Mouse (Mus musculus) midbrain, embryonic 14.5 days (tissue): ENCODE results near the gene Ttll7. TPM values are rescaled to one million over a fixed set of nuclear protein-coding genes. Genes with fewer than 3 reads are reported as not detected.

Experiments used
- ATAC-seq: fragments of 200-750 bp; cut with Nextera tagmentation; 2 replicates; pipeline ENCODE4 v1.8.0; 2017; ENCODE audit warnings: moderate number of reproducible peaks, moderate library complexity; ENCODE audit not compliant: low FRiP score, low TSS enrichment
- DNase-seq: peaks from one replicate; pipeline ENCODE4 v3.0.0-alpha.2; 2015
- H3K27ac ChIP-seq: fragments of 300-500 bp; sonication (generic); replicated peaks from 2 replicates; pipeline ENCODE4 v1.5.1; 2014; ENCODE audit warnings: mild to moderate bottlenecking, low read depth, low read length, moderate library complexity
- H3K27me3 ChIP-seq: fragments of 300-500 bp; sonication (generic); 2 replicates; pipeline ENCODE4 v1.6.1; 2014; ENCODE audit warnings: low read length, control low read depth, mixed read lengths; ENCODE audit not compliant: control insufficient read depth, insufficient read depth
- H3K36me3 ChIP-seq: fragments of 300-500 bp; sonication (generic); 2 replicates; pipeline ENCODE4 v1.6.1; 2014; ENCODE audit warnings: low read length, control low read depth; ENCODE audit not compliant: control insufficient read depth, insufficient read depth
- H3K4me1 ChIP-seq: fragments of 300-500 bp; sonication (generic); 2 replicates; pipeline ENCODE4 v1.6.1; 2014; ENCODE audit warnings: mild to moderate bottlenecking, antibody characterized with exemption, low read length, control low read depth; ENCODE audit not compliant: control insufficient read depth, insufficient read depth
- H3K4me2 ChIP-seq: fragments of 300-500 bp; sonication (generic); 2 replicates; pipeline ENCODE4 v1.6.1; 2014; ENCODE audit warnings: mild to moderate bottlenecking, low read length, moderate library complexity
- H3K4me3 ChIP-seq: fragments of 300-500 bp; sonication (generic); replicated peaks from 2 replicates; pipeline ENCODE4 v1.5.1; 2014; ENCODE audit warnings: low read depth, low read length
- H3K9ac ChIP-seq: fragments of 300-500 bp; sonication (generic); replicated peaks from 2 replicates; pipeline ENCODE4 v1.6.1; 2014; ENCODE audit warnings: mild to moderate bottlenecking, low read length, moderate library complexity
- H3K9me3 ChIP-seq: fragments of 300-500 bp; sonication (generic); 2 replicates; pipeline ENCODE4 v1.6.1; 2016; ENCODE audit warnings: low read length, control low read depth, mixed read lengths; ENCODE audit not compliant: control insufficient read depth
- WGBS: fragments of 180-500 bp; shearing (Covaris S2); extraction: QIAGEN DNeasy Blood & Tissue Kit; methylation state at CpG from one replicate; pipeline ENCODE4 v1.1.7; 2014; 5-methylcytosine and 5-hydroxymethylcytosine counted together
- polyA plus RNA-seq: library from polyadenylated mRNA; unstranded; fragments of >200 nt; fragmentation: Nextera tagmentation; extraction: Ambion mirVana; gene quantifications from 2 replicates; pipeline ENCODE4 v1.2.1, GENCODE M21; 2014

Ttll7 gene
- polyA plus RNA-seq, 1 experiment from 2014 or later, result 8.4 TPM

GRCm38 (mm10) chr3:146993834-146994669, 141.9 kb downstream of the Ttll7 start:
- H3K27ac ChIP-seq, result no peak overlapping the region
- H3K4me1 ChIP-seq, result no peaks in the 10 kb centered on the region
- peak; percentile 76; the same call in 1 of the 2 replicates for ATAC-seq
- no peaks in the 10 kb centered on the region for H3K9me3 ChIP-seq
- DNase-seq, result peak; percentile 90
- no peak overlapping the region for H3K9ac ChIP-seq
- H3K27me3 ChIP-seq, result no peaks in the 10 kb centered on the region
- H3K4me3 ChIP-seq, result no peak overlapping the region
- H3K36me3 ChIP-seq, result no peaks in the 10 kb centered on the region
- 0 out of 2 replicates have a peak overlapping the region, but pooled peaks have one; percentile 11 for H3K4me2 ChIP-seq
- WGBS, result 44% methylated on average over 26 of the region's 26 CpGs

GRCm38 (mm10) chr3:146994670-146995415, 142.7 kb downstream of the Ttll7 start:
- Histone ChIP-seq H3K4me2 (no peak overlapping the region), H3K9ac (no peak overlapping the region), H3K9me3 (no peaks in the 10 kb centered on the region), H3K27ac (no peak overlapping the region), H3K27me3 (no peaks in the 10 kb centered on the region), H3K4me3 (no peak overlapping the region), H3K4me1 (no peaks in the 10 kb centered on the region), H3K36me3 (no peaks in the 10 kb centered on the region)
- DNase-seq (no peak), ATAC-seq (no peak)
- 71% methylated on average over 15 of the region's 15 CpGs for WGBS

GRCm38 (mm10) chr3:146999148-146999547, 147.0 kb downstream of the Ttll7 start:
- H3K4me3 ChIP-seq, result no peak overlapping the region

GRCm38 (mm10) chr3:147000963-147001362, 148.8 kb downstream of the Ttll7 start:
- Histone ChIP-seq H3K4me3 (no peak overlapping the region), H3K27me3 (no peaks in the 10 kb centered on the region), H3K4me2 (no peak overlapping the region), H3K4me1 (no peaks in the 10 kb centered on the region), H3K9me3 (no peaks in the 10 kb centered on the region), H3K9ac (no peak overlapping the region), H3K36me3 (no peaks in the 10 kb centered on the region), H3K27ac (no peak overlapping the region)
- ATAC-seq (no peak), DNase-seq (no peak)
- WGBS, result 90% methylated on average over 3 of the region's 3 CpGs

More at GRCm38 (mm10) chr3:146999148-146999547, 147.0 kb downstream of the Ttll7 start:
- Histone ChIP-seq H3K4me2 (no peak overlapping the region), H3K27me3 (no peaks in the 10 kb centered on the region), H3K9ac (no peak overlapping the region), H3K36me3 (no peaks in the 10 kb centered on the region), H3K27ac (no peak overlapping the region), H3K4me1 (no peaks in the 10 kb centered on the region), H3K9me3 (no peaks in the 10 kb centered on the region)
- DNase-seq, result no peak
- no peak for ATAC-seq
- 92% methylated on average over 2 of the region's 2 CpGs for WGBS

- Histone ChIP-seq H3K4me2 (no peak overlapping the region), H3K9me3 (no peaks in the 10 kb centered on the region), H3K4me3 (no peak overlapping the region), H3K36me3 (no peaks in the 10 kb centered on the region), H3K9ac (no peak overlapping the region), H3K27ac (no peak overlapping the region), H3K4me1 (no peaks in the 10 kb centered on the region), H3K27me3 (no peaks in the 10 kb centered on the region)
- no peak for ATAC-seq
- 80% methylated on average over 3 of the region's 3 CpGs for WGBS
- no peak for DNase-seq
Measured at GRCm38 (mm10) chr3:147001557-147001956, 149.4 kb downstream of the Ttll7 start.

- ATAC-seq (no peak), DNase-seq (no peak)
- no peak overlapping the region for H3K4me3 ChIP-seq
- no peaks in the 10 kb centered on the region for H3K27me3 ChIP-seq
- H3K27ac ChIP-seq, result no peak overlapping the region
- WGBS, result 91% methylated on average over 6 of the region's 6 CpGs
- no peak overlapping the region for H3K4me2 ChIP-seq
- no peaks in the 10 kb centered on the region for H3K4me1 ChIP-seq
- H3K9ac ChIP-seq, result no peak overlapping the region
- H3K36me3 ChIP-seq, result no peaks in the 10 kb centered on the region
- no peaks in the 10 kb centered on the region for H3K9me3 ChIP-seq
Measured at GRCm38 (mm10) chr3:147016506-147016905, 164.3 kb downstream of the Ttll7 start.

GRCm38 (mm10) chr3:147019506-147019905, 167.3 kb downstream of the Ttll7 start:
- H3K9ac ChIP-seq, result no peak overlapping the region

GRCm38 (mm10) chr3:147026248-147026647, 174.1 kb downstream of the Ttll7 start:
- no peaks in the 10 kb centered on the region for H3K36me3 ChIP-seq
- no peaks in the 10 kb centered on the region for H3K9me3 ChIP-seq
- no peak overlapping the region for H3K4me3 ChIP-seq
- no peak for ATAC-seq
- no peak overlapping the region for H3K4me2 ChIP-seq
- no peaks in the 10 kb centered on the region for H3K27me3 ChIP-seq
- H3K4me1 ChIP-seq, result no peaks in the 10 kb centered on the region
- H3K27ac ChIP-seq, result no peak overlapping the region
- no peak overlapping the region for H3K9ac ChIP-seq
- 49% methylated on average over 5 of the region's 5 CpGs for WGBS
- DNase-seq, result no peak

More at GRCm38 (mm10) chr3:147019506-147019905, 167.3 kb downstream of the Ttll7 start:
- Histone ChIP-seq H3K27ac (no peak overlapping the region), H3K36me3 (no peaks in the 10 kb centered on the region), H3K9me3 (no peaks in the 10 kb centered on the region), H3K4me3 (no peak overlapping the region), H3K4me2 (no peak overlapping the region), H3K27me3 (no peaks in the 10 kb centered on the region), H3K4me1 (no peaks in the 10 kb centered on the region)
- ATAC-seq, result no peak
- DNase-seq, result no peak
- WGBS, result 78% methylated on average over 5 of the region's 5 CpGs
